Mouse (Mus musculus) thymus, adult 2 months (tissue): ENCODE measurements around the gene Ccdc88c.

Source experiments
- CTCF ChIP-seq: fragments of 200-500 bp; IDR thresholded peaks from 2 replicates; pipeline ENCODE4 v1.5.1; 2012; ENCODE audit warnings: mild to moderate bottlenecking, control low read depth, low read length, moderate library complexity, borderline replicate concordance; ENCODE audit not compliant: control insufficient read depth, poor library complexity, insufficient read depth; ENCODE audit errors: extremely low read depth
- POLR2A ChIP-seq: fragments of 200-500 bp; IDR thresholded peaks from 2 replicates; pipeline ENCODE4 v1.6.1; 2012; ENCODE audit warnings: mild to moderate bottlenecking, low read length, control low read depth, moderate library complexity; ENCODE audit not compliant: control insufficient read depth, poor library complexity, insufficient read depth; ENCODE audit errors: extremely low read depth

GRCm38 (mm10) chr12:100982217-100982616 is 46.6 kb downstream of the Ccdc88c start:
- TF ChIP-seq CTCF (no peak), POLR2A (no peak)
